Mouse (Mus musculus) erythroblast, embryonic 14.5 days (primary cell): Measurements from ENCODE around the gene Ip6k3. TPM values are rescaled to one million over a fixed set of nuclear protein-coding genes. Genes with fewer than 3 reads are reported as not detected.

Experiments
- H3K27me3 ChIP-seq: 2 replicates; pipeline ENCODE4 v1.6.1; 2012; ENCODE audit warnings: inconsistent platforms; ENCODE audit not compliant: control insufficient read depth
- H3K36me3 ChIP-seq: 2 replicates; pipeline ENCODE4 v1.6.1; 2012; ENCODE audit warnings: mild to moderate bottlenecking, inconsistent platforms; ENCODE audit not compliant: control insufficient read depth
- H3K4me1 ChIP-seq: 2 replicates; pipeline ENCODE4 v1.6.1; 2012; ENCODE audit warnings: inconsistent platforms; ENCODE audit not compliant: control insufficient read depth
- H3K4me3 ChIP-seq: replicated peaks from 2 replicates; pipeline ENCODE3; 2012; ENCODE audit warnings: moderate library complexity, mild to moderate bottlenecking, inconsistent platforms
- H3K9me3 ChIP-seq: 2 replicates; pipeline ENCODE4 v1.6.1; 2012; ENCODE audit warnings: low read length, inconsistent platforms, mixed read lengths; ENCODE audit not compliant: control insufficient read depth
- GATA1 ChIP-seq: IDR thresholded peaks from 2 replicates; pipeline ENCODE4 v1.6.1; 2012; ENCODE audit warnings: low read length, inconsistent platforms, mixed read lengths
- TAL1 ChIP-seq: IDR thresholded peaks from 3 replicates; pipeline ENCODE4 v1.6.1; 2012; ENCODE audit warnings: low read length, inconsistent platforms, mixed read lengths
- polyA plus RNA-seq: library from polyadenylated mRNA; stranded (reverse); fragments of >175 nt; gene quantifications from 2 replicates; pipeline ENCODE4 v1.2.3, GENCODE M21; 2012

Gene Ip6k3
- polyA plus RNA-seq, 1 experiment: not detected

DNA sequence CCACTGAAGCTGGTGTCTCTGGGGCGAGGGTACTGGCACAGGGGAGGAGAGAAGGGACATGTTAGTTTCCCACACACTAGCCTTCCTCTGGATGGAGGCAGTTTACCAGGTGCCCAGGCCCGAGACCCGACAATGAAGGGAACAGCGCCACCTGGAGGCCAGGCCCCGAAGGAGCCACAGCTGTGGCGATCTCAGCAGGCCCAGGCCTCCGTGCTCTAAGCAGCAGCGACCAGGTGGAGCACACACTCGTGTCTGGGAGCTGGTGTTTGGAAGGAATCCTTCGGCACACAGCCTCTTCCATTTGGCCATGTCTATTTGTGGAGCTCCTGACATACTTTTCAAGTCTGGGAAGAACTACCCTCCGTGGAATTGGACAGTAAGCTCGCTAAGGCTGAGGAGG is 42.4 kb downstream of the Ip6k3 start:
- Histone ChIP-seq H3K27me3 (no peaks in the 10 kb centered on the region), H3K9me3 (no peaks in the 10 kb centered on the region), H3K36me3 (peaks cover 71% of the 10 kb centered on the region), H3K4me1 (peaks cover 12% of the 10 kb centered on the region), H3K4me3 (no peak overlapping the region)
- TF ChIP-seq TAL1 (no peak), GATA1 (no peak)

DNA sequence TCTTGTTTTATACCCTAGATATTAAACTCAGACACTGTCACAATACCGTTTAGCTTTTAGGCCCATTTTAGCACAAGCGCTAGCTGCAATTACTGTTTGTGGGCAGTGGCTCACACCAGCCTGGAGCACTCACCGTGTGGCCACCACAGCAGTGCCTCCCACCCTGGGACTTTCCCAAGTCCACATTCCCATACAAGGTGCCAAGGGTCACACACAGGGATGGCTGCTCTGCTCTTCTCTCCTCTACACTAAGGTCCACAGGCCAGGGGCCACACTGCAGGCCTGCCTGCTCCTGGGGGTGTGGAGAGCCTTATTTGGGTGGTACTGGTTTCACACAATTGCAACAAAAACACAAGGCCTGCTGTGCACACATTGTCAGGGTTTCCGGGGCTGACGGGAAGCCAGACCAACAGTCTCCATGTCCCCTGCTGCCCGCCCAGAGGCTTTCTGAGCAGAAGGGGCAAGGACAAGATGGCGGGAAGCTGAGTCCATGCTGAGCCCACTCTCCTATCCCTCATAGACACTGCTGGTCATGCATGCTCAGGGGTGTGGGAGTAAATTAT is 43.7 kb downstream of the Ip6k3 start:
- no peaks in the 10 kb centered on the region for H3K27me3 ChIP-seq
- peaks cover 62% of the 10 kb centered on the region for H3K36me3 ChIP-seq
- no peak overlapping the region for H3K4me3 ChIP-seq
- TF ChIP-seq GATA1: no peak
- no peaks in the 10 kb centered on the region for H3K9me3 ChIP-seq
- peaks cover 10% of the 10 kb centered on the region for H3K4me1 ChIP-seq

DNA sequence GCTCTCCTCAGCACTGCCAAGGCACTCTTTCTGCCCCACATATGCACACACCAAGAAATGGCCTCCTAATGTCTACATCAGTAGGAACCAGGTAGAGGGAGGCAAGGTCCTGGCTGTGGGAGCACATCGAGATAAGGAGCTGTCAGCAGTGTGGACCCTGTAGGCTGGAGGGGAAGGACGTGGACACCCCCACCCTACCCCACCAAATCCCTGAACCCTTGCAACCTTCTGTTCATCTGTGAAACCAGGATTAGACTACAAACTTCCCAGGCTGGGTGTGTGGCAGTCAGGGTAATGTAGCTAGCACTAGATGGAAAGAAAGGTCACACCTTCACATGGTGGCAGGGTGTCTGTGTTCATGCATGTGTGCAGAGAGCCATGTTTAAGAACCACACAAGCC is 44.5 kb downstream of the Ip6k3 start:
- Histone ChIP-seq H3K27me3 (no peaks in the 10 kb centered on the region), H3K4me1 (peaks cover 6% of the 10 kb centered on the region), H3K4me3 (no peak overlapping the region), H3K9me3 (no peaks in the 10 kb centered on the region), H3K36me3 (peaks cover 58% of the 10 kb centered on the region)
- no peak for TF ChIP-seq TAL1
- TF ChIP-seq GATA1: no peak

DNA sequence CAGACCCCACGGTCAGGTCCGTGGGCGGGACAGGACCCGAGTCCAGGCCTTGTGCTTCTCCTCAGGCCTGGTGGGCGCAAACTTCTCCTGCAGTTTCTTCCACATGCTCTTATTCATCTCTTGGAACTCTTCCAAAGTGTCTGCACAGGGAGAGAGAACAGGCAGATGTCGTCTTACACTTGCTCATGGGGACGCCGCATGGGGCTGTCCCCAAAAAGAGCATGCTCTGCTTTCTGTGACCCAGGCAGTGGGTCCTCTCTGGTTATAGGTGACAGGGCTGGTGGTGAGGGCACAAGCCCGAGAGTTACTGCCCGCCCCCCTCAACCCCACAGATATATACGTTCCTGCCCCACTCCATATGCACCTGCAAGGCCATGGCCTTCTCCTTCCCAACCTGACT is 44.9 kb downstream of the Ip6k3 start:
- Histone ChIP-seq H3K36me3 (peaks cover 54% of the 10 kb centered on the region), H3K4me3 (no peak overlapping the region), H3K9me3 (no peaks in the 10 kb centered on the region; the same call in 1 of the 2 replicates), H3K4me1 (peaks cover 6% of the 10 kb centered on the region; the same call in 1 of the 2 replicates), H3K27me3 (no peaks in the 10 kb centered on the region)
- TF ChIP-seq GATA1 (no peak), TAL1 (no peak)

DNA sequence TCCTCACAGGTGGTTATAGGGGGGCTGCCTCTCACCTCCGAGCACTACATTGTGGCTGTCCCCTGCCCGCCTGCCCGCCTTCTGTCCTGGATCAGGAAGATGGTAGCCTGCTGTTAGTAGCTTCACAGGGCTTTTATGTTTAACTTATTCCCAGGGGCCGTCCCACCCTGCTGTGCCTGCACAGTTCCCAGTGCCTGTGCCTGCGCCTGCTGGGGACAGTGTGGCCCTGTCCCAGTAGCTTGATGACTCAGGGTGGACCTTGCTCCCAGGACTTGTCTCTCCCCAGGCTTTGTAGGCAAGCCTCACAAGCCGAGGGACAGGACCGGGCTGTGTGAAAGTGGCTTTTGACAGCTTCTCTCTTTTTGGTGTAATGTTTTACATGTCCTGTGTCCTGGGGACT is 45.8 kb downstream of the Ip6k3 start:
- Histone ChIP-seq H3K36me3 (peaks cover 47% of the 10 kb centered on the region), H3K27me3 (no peaks in the 10 kb centered on the region), H3K4me1 (peaks cover 2% of the 10 kb centered on the region; the same call in 1 of the 2 replicates), H3K9me3 (peaks cover 2% of the 10 kb centered on the region; the same call in 1 of the 2 replicates), H3K4me3 (no peak overlapping the region)
- TF ChIP-seq TAL1: no peak
- TF ChIP-seq GATA1: no peak

GRCm38 (mm10) chr17:27121266-27121665 is 46.3 kb downstream of the Ip6k3 start:
- no peak for TF ChIP-seq GATA1
- TF ChIP-seq TAL1: no peak
- peaks cover 47% of the 10 kb centered on the region for H3K36me3 ChIP-seq
- H3K4me3 ChIP-seq: no peak overlapping the region
- H3K4me1 ChIP-seq: peaks cover 2% of the 10 kb centered on the region; the same call in 1 of the 2 replicates
- H3K9me3 ChIP-seq: peaks cover 6% of the 10 kb centered on the region
- no peaks in the 10 kb centered on the region for H3K27me3 ChIP-seq

GRCm38 (mm10) chr17:27120561-27121024 is 47.0 kb downstream of the Ip6k3 start:
- no peak overlapping the region for H3K4me3 ChIP-seq
- H3K27me3 ChIP-seq: no peaks in the 10 kb centered on the region
- peaks cover 12% of the 10 kb centered on the region for H3K9me3 ChIP-seq
- peaks cover 2% of the 10 kb centered on the region; the same call in 1 of the 2 replicates for H3K4me1 ChIP-seq
- H3K36me3 ChIP-seq: peaks cover 46% of the 10 kb centered on the region
- no peak for TF ChIP-seq GATA1
- TF ChIP-seq TAL1: no peak

DNA sequence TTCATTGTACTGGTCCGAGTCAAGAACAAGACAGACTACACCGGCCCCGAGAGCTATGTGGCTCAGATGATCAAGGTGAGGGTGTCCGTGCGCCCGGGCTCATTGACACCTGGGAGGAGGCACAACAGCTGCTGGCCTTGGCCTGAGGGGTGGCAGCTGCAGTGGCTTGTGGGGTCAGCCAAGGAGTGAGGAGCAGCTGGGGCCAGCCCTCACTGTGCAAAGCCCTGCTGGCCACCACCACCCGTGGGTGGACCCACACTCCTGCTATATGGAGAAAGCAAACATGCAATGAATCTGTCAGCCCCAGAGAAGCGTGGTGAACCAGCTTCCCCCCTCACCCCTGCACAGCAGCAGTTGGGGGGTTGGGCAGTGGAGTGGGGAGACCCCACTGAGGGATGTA is 47.6 kb downstream of the Ip6k3 start:
- Histone ChIP-seq H3K36me3 (peaks cover 40% of the 10 kb centered on the region), H3K9me3 (peaks cover 14% of the 10 kb centered on the region), H3K4me3 (no peak overlapping the region), H3K4me1 (peaks cover 2% of the 10 kb centered on the region; the same call in 1 of the 2 replicates), H3K27me3 (no peaks in the 10 kb centered on the region)
- TF ChIP-seq TAL1: no peak
- no peak for TF ChIP-seq GATA1

DNA sequence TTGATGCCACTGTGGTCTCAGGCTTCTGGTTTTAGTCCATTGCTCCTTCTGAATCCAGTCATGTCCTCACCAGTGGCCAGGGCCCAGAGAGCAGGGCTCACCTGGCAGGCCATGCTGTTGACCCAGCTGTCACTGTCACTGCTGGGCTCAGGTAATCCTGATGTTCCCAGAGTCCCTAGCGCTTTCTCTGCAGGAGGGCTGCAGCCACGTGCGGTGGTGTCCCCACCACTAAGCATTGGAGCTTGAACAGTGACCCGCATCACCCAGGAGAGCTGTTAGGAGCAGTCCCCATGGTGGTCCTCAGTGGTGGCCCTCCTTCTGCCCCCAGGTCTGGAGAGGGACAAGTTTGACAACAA is 48.1 kb downstream of the Ip6k3 start:
- TF ChIP-seq TAL1 (no peak), GATA1 (no peak)

GRCm38 (mm10) chr17:27118676-27119539 is 48.7 kb downstream of the Ip6k3 start:
- Histone ChIP-seq H3K36me3 (peaks cover 31% of the 10 kb centered on the region), H3K4me3 (no peak overlapping the region), H3K27me3 (no peaks in the 10 kb centered on the region), H3K4me1 (peaks cover 1% of the 10 kb centered on the region; the same call in 1 of the 2 replicates), H3K9me3 (peaks cover 25% of the 10 kb centered on the region)
- TF ChIP-seq TAL1 (no peak), GATA1 (no peak)

More for the DNA sequence above, 48.1 kb downstream of the Ip6k3 start:
- peaks cover 35% of the 10 kb centered on the region for H3K36me3 ChIP-seq
- H3K9me3 ChIP-seq: peaks cover 19% of the 10 kb centered on the region
- no peak overlapping the region for H3K4me3 ChIP-seq
- peaks cover 2% of the 10 kb centered on the region; the same call in 1 of the 2 replicates for H3K4me1 ChIP-seq
- H3K27me3 ChIP-seq: no peaks in the 10 kb centered on the region
